Mouse (Mus musculus): ENCODE measurements around the gene Psmd12.
A peak's percentile ranks its signal among the peaks of the same experiment; 100 is the strongest.

Psmd12 gene

DNA sequence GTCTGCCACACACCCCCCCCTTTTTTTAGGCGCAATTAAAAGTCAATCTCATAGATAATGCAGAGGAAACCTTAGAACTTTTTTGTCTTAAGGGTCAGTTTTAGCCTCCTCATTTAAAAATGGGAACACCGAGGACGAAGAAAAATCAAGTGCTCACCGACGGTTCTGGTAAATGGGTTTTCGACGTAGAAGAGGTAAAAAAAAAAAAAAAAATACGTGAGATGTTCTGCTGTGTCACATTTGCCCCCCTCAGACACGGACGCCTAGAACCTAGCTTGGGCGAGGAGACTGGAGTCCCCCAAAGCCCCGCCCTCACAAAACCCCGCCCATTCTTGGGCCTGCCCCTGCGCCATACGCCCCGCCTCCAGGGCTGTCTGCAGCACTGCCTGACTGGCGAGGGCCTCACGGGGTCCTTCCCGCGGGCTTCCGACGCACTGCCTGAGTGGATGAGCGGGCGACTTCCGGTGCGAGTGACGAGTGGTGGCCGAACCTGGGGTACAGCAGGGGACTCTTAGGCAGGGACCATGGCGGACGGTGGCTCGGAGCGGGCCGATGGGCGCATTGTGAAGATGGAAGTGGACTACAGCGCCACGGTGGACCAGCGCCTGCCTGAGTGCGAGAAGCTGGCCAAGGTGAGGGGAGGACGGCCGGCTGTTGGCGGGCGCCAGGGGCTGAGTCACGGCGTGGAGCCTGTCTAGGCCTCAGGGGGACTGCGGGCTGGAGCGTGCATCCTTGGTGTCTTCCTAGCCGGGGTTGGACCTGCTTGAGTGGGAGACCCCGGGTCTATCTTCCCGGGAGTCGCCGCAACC is at the start of gene Psmd12:
Psmd12 (plus strand) TSS at position 432 of the 809 bp plus-strand sequence.
- peak; percentile 81 for DNase-seq (ENCODE audit: low spot score)

DNA sequence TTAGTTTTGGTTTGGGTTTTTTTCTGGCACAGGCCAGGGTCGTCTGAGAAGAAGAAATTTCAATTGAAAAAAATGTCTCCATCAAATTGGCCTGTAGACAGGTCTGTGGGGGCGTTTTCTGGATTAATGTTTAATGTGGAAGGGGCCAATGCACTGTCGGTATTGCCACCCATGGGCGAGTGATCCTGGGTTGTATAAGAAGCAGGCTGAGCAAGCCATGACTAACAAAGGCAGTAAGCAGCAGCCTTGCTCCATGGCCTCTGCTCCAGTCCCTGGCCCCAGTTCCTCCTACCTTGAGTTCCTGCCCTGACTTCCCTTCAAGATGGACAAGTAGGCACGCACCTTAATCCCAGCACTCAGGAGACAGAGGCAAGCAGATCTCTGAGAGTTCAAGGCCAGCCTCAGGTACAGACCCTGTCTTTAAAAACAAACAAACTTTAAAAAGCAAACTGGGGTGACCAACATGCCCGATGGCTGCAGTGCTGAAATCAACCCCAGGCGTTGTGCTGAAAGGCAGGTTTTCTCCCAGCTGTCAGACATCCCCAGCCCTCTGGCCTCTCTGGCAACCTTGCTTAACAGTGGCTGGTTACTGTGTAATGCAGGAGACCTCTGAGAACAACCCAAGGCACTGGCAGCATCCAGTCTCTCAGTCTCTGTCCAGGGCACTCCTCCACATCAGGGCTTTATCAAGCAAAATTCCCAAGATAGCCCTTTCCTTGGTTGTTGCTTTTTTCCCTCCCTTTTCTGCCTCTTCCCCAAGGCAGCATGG is 47.9 kb upstream of the Psmd12 start:
- no peak for DNase-seq (ENCODE audit: low spot score)

DNA sequence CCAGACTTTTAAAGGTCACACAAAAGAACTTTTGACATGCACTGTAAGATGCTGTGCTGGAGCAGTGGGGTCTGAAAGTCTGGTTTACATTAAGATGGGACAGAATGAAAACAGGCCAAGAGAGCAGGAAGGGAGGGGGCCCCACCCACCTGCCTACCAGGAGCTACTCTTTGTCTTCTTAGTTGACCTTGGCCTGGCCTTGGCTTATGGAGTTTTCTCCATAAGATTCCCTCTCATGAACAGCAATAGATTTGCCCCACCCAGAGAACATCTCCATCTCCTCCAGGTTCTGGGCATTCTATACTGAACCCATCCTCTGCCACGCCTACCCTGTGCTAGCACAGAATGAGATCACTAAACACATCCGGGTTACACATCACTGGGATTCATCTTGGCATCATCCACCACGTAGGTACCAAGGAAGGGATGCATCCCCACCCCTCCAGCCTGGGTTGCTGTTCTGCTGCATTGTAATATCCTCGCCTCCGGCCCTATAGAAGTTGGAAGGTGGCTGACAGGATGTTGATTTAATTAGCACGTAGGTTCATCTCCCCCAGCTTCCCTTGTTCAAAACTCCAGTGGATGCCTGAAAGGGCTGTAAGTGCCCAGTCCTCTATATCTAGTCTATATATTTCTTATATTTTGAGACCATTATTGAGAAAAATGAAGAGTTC is 43.4 kb upstream of the Psmd12 start:
- no peak for DNase-seq (ENCODE audit: low spot score)

DNA sequence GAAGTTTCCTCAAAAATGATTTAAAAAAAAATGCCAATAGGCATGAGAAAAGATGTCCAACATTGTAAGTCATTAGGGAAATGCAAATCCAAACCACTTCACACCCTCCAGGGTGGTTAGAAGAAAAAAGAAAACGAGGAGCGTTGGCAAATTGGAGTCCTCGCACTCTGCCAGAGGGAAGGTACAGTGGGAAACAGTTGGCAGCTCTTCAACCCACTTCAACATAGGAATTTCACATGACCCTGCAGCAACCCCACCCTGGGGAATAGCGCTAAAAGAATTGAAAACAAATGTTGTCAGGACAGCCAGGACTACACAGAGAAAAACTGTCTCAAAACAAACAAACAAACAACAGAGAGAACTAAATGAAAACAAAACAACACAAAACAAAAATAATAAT is 41.6 kb upstream of the Psmd12 start:
- no peak for DNase-seq (ENCODE audit: low spot score)

DNA sequence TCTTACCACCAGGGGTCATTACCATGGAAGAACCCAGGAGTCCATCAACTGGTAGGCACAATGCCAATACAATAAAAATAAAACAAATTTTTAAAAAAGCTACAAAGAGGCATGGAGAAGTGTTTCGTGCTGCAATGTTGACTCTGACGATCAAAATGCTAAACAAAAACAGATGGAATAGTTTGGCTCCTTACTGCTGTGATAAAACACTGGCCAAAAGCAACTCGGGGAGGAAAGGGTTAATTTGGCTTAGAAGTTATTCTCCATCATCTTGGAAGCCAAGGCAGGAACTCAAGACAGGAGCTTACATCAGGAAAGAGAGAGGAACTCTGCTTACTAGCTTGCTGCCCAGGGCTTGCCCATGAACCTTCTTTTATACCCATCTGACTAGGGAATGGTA is 41.1 kb upstream of the Psmd12 start:
- DNase-seq (ENCODE audit: low spot score): no peak

DNA sequence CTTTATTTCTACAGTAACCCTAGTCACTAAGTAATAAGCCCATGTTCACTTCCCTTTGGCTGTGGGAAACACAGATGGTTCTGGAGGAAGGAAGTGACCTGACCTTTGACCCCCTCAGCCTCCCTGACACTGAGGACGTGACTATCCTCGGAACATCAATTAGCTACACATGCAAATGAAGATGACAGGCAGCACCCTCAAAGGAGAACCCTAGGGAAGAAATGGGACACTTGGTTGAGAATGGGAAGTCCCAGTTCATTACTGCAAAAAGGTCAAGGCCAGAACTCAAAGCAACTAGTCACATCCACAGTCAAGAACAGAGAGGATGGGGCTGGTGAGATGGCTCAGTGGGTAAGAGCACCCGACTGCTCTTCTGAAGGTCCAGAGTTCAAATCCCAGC is 38.2 kb upstream of the Psmd12 start:
- no peak for DNase-seq (ENCODE audit: low spot score)

DNA sequence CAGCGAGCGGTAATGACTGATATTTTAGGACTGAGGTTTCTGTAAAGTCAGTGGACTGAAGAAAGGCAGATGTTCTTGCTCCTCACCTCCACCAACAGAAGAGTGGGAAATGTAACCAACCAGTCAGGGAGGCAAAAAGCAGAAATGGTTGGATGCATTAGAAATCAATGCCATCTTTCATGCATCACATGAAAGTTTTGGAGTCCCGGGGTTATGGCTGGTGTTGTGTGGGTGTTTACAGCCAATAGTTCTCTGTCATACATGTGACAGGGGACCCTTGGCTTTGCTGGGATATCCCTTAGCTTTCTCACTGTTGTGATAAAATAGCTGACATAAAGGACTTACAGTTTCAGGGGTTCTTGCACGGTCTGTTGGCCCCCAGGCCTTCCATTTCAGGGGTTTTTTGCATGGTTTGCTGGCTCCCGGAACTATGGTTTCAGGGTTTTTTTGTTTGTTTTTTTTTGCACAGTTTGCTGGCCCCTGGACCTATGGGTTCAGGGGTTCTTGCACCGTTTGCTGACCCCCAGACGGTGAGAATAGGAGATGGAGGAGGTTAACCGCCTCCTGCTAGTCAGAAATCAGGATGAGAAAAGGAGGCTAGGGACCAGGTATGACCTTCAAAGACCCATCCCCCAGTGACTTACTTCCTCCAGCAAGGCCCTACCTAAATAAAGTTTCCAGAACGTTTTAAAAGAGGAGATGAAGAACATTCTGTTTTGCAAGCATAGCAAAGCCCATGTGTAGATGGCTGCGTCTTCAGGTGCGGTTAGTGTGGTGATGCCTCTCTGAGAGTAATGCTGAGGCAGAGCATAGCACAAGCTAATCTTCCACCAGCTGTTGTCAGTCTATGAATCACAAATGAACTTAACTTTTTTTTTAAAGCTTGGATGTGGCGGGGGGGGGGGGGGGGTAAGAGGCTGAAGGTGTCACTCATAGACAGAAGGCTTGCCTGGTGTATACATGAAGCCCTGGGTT is 35.9 kb upstream of the Psmd12 start:
- no peak for DNase-seq (ENCODE audit: low spot score)

DNA sequence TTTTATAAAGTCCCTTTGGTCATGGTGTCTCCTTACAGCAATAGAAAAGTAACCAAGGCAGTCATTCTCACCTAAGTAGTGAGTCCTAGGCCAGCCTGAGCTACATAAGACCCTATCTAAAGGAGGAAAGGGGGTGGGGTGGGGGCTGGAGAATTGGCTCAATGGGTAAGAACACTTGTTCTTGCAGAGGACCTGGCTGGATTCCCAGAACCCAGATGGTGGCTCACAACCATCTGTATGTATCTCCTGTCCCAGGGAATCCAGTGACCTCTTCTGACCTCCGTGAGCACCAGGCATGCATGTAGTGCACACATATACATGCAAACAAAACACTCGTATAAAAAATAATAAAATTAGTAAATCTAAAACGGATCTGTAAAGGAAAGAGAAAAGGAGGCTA is 33.6 kb upstream of the Psmd12 start:
- DNase-seq (ENCODE audit: low spot score): no peak

DNA sequence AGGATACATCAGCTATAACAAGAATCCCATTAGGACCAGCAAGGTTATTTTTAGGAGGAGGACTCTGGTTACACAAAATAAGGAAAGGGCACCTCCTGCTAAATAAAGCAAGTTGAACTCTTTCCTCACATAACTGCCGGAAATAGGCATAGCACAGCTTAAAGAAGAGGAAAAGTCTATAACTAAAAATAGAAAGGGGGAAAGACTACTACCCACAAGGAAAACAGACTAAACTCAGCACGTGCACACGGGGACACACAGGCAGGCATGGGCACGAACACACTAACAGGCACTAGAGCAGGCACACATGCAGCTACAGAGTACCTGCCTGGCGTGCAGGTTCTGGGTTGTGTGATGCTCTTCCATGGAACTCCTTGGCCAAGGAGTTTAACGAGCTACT is 32.6 kb upstream of the Psmd12 start:
- DNase-seq (ENCODE audit: low spot score): no peak

DNA sequence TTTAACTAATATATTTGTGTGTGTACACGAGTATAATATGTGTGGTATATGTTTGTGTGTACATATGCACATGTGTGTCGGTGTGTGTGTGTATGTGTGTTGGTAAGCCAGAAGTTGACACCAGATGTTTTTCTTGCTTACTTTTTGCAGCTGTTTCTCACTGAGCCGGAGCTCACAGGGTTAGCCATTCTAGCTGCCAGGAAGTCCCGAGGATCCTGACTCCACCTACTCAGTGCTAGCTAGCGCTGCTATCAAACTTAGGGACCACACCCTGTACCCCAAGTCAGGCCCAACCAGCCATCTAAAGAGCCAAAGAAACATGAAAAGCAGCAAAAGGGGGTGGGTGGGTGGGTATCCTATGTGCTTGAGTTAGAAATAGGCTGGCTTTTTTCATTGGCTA is 31.9 kb upstream of the Psmd12 start:
- DNase-seq (ENCODE audit: low spot score): no peak

DNA sequence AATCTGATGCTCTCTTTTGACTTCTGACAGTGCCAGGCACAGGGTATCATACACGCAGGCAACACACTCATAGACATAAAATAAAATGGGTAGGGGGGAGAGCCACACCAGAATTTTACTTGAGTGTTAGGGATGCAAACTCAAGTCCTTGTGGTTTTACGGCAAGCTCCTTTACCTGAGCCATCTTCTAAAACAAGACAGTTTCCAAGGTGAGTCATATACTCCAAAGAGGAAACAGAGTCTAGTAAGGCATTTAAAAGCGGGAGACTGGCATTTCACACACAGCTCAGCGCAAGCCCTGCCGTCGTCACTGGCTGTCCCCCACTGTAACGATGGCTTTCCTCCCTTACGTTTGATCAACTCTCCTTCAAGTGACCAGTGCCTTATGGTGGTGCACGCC is 31.4 kb upstream of the Psmd12 start:
- no peak for DNase-seq (ENCODE audit: low spot score)

DNA sequence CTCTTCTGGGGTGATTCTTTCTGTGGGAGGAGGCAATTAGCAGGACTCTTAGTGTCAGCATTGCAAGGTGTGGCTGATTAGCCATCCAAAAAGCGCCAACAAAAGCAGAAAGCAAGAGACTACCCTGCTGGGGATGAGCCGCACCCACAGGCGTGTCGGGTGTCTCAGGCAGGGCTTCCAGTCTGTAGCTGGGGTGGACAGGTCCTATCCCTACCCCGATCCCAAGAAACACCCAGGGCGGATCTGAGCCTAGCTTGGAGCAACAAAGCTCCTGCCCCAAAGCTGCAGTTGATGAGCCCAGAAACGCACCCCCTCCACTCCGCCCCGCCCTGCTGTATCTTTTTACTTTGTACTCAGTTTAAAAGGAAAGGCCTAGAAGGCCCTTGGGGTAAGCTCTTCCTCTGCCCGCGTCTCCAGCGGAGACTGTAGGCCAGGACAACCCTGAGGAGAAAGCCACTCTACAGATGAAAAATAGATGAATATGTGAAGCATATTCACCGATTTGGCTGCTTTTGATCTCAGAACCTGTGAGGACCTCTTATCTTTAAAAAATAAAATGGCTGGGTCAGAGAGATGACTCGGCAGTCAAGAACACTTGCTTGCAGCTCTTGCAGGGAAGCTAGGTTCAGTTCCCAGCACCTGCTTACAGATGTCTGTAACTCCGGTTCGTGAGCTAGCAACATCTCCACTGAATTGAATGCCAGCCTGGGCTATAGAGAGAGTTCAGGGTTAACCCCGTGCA is 29.9 kb upstream of the Psmd12 start:
- DNase-seq (ENCODE audit: low spot score): no peak

DNA sequence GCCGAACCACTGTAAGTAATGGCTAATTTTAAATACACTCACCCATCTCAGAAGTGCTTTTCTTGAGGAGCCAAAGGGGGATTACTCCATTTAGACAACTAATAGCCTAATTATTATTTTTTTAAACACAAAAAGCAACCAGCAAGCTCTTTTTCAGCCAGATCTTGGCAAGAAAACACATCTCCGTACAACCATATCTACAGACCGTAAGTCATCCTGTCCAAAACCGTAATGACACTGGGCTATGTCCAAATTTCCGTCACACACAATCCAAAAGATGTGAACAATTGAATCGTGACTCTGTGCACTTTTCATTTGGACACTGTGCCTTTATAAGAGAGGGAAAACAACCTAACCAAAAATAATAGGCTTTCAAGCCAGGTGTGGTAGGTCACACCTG is 29.2 kb upstream of the Psmd12 start:
- no peak for DNase-seq (ENCODE audit: low spot score)

DNA sequence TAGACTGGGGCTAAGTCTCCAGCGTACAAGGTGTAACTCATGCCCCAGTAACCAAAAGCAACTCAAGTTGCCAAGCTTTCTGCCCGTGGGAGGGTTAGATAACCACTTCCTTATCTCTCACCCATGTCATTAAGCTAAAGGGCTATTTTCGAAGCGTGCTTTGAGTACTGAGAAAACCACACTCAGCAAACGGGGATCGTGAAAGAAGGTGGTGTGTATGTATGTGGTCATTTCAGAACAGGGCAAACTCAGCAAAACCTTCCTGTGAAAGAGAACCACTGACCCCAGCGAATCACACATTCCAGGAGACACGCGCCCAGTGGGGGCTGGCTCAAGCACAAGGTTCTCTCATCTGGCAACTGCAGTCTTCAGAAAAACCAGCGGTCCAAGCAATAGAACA is 28.2 kb upstream of the Psmd12 start:
- DNase-seq (ENCODE audit: low spot score): no peak

DNA sequence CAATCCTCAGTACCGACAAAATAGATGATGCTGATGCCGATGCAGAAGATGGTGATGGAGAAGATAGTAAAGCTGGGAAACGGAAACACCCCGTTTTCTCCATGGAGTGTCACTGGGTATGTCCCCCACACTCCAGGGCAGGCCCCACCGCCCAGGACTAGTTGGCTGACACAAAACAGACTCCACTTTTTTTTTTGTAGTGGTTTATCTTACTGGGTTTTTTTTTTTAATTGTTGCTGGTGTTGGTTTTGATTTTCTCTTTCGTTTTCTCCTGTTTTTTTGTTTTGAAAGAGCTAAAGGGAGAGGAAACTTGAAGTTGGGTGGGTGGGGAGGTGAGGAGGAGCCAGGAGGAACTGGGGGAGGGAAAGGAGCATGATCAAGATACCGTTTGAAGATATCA is 27.2 kb upstream of the Psmd12 start:
- no peak for DNase-seq (ENCODE audit: low spot score)

DNA sequence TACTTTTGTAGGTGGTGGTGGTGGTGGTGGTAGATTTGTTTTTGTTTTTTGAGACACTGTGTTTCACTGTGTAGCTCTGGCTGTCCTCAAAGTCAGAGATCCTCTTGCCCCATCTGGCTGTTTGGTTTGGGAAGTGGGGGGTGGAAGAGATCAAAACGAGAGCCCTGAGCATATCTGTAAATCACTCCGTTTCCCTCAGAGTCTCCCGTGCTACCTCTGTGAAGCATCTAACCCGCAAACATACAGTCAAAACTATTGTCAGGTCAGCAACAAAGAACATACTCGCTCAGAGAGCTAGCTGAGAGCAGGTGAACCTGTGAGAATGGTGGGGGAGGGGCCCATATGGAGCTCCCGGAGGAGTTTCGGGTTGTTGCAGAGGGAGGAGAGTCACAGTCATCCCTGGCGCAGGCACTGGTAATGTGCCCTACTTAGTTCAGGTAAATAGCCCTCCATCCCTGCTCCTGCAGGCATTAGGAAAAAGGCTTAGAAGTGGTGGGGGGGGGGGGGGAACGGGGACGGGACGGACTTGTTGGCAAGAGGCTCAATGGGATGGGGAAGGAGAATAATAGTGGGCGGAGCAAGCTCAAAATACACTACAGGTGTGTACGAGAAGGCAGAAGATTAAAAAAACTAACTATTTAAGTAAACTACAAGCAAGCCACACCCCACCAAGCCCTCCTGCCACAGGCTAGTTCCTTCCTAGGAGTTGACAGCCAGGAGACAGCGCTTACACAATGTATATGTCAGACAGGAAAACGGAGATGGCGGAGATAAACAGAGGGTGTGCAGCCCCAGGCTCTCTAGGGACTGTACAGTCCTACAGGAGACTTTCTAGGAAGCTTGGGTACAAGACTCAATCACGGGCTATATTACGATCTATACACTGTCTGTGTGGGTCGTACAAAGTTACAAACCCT is 24.5 kb upstream of the Psmd12 start:
- no peak for DNase-seq (ENCODE audit: low spot score)

DNA sequence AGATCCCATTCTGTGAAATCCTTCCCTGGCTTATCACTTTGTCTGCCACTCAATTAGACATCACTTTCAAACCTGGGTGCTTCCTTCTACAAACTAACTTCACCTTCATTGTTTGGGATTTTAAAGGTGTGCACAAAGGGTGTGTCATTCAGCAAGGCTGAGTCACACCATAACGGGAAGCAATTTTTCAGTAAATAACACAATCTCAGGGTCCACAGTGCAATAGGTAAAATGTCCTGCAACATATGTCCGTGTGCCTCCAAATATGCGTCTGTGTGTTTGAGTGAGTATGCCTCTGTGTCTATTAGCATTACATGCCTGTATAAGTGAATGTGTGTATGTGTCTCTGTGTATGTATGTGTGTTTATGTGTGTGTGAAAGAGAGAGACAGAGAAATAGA is 22.0 kb upstream of the Psmd12 start:
- no peak for DNase-seq (ENCODE audit: low spot score)

DNA sequence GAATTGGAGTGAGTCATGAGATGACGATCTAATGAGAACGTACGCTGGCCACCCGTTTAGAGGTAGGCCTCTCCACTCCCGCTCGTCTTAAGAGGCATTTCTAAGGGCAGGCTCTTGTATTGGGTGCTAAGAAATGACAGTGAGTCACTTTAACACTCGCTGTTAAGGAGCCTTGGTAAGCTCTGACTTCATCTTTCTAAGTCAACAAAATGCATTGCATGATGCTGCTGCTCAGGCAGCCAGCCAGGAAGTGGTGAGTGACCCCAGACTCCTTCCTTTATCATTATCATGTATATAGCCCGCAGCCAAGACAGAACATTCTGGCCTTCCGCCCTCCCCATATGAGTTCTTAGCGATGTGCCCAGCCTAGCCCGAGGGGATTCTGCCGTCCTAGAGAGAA is 21.0 kb upstream of the Psmd12 start:
- DNase-seq (ENCODE audit: low spot score): no peak

DNA sequence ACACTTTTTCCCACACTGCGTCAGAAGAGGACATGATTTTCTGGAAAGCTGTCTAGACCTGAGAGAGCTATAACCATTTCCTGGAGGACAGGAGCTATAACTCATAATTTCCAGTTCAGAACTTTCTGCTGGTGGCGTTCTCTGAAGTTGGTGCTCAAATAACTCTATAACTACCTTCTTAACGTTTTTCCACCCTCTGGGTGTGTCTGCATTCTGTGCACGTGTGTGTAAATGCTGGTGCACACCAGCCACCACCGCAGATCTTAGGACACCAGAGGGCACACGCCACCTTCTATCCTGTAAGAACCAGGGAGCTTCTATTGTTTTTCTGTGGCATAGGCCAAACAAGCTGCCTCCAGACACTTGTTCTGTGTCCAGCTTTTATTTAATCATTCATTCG is 20.3 kb upstream of the Psmd12 start:
- DNase-seq (ENCODE audit: low spot score): no peak

DNA sequence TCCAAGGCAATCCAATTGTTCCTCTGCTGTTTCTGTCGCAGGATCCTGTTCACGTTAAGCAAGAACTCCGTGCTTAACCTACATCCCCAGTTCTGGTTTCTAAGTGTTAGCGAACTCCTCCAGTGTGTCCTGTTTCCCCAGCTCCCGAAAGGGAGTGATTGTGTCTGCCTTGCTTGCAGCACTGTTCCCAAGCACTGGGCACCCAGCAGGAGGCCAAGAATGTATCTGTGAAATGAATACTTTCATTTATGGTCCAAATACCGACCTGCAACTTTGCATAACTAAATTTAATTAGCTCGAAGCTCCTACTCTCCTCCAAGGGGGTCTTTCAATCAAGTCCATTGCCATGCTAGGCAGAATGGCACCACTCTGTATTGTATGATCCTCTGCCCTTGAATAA is 19.5 kb upstream of the Psmd12 start:
- no peak for DNase-seq (ENCODE audit: low spot score)

All from urinary bladder, postnatal 10 days (tissue).